Mouse (Mus musculus) urinary bladder, postnatal 25 days (tissue): ENCODE data around the gene Zfp692.
"Not testable (repeated sequence)": the region's sequence is repeated elsewhere in the genome, so short reads cannot be mapped to it uniquely, and the experiment has no call there.

Experiments
- DNase-seq: peaks from one replicate; pipeline ENCODE4 v3.0.0; 2022; ENCODE audit warnings: low spot score

The Zfp692 gene

DNA sequence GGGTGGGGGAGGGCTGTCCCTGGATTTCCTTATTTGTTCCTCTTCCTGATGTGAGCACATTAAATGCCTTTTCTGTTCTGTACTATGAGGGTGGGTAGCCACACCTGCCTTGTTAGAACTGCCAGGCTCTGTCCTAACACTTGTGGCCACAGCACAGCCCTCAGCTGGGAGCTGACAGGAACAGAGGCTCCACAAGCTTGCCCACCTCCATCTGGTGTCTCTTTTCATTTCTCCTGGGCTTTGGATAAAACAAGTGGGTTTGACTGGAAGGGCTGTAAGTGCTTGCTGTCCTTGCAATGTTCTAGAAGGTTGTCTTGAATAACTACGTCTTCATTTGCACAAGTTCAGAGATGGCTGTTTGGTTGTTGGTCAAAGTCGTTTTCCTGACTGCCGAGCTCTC lies 48.1 kb downstream of the Zfp692 start:
- DNase-seq, result no peak

DNA sequence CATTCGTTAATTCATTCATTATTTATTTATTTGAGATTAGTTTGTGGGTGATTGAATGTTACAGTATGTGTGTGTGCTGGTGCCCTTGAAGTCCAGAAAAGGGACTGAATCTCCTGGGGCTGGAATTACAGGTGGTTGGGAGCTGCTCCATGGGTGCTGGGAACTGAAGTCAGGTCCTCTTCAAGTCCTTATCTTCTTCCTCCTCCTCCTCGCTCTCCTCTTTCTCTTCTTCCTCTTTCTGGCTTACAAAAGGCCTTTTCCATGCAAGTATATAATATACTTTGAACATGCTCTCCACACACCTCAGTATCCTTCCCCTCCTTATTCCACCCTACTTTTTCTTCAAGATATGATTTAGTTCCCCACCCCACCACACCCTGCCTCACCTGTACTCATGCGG lies 50.2 kb downstream of the Zfp692 start:
- no peak for DNase-seq

DNA sequence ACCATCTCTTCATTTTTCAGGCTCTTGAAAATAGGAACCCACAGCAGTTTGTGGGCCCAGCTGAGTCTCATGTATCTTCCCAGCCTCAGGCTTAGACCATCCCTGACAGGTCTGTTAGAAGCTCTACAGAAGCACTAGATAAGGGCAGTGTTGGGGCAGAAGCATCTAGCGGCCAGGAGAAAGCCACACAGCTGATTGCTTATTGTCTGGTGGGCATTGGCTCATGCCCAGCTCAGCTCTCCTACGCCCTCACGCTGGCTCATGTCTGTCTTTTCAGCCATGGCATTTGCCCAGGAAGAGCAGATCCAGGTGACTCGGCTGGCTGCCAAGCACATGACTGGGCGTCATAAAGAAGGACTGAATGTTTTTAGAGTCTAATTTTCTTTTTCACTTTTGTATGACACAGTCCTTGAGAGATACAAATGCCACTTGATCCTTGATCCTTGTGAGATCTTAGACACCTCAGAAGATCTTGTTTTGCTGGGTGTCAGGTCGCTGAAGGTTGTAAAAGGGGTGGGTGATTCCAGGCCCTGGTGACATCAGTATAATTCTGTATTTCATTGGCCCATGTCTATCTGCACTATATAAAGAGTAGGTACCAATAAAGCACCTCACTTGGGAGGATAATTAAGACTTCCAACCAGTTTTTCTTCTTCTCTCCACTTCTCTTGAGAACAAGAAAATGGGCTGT lies 51.1 kb downstream of the Zfp692 start:
- no peak for DNase-seq

DNA sequence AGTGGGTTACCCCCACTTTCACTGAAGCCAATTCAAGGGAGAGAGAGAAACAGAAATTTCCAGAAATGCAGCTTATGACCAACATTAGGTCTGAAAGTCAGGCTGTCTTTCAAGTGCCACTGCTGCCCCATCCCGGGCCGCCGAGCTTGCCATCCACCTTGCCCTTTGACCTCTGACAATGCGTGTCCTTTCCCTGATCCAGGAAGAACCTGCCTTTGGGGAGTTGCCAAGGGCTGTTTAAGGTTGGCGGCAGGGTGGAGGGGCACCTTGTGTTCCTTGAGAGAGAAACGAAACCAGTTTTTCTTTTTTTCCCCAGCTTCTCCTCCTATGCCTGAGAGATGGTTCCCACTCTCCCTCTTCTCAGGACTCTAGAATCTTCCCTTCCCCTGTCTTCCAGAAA lies 55.7 kb downstream of the Zfp692 start:
- DNase-seq, result not testable (repeated sequence)
